Mouse (Mus musculus): ENCODE measurements around the gene Mmp13.
"Not testable (repeated sequence)": the region's sequence is repeated elsewhere in the genome, so short reads cannot be mapped to it uniquely, and the experiment has no call there.

Mmp13 gene

DNA sequence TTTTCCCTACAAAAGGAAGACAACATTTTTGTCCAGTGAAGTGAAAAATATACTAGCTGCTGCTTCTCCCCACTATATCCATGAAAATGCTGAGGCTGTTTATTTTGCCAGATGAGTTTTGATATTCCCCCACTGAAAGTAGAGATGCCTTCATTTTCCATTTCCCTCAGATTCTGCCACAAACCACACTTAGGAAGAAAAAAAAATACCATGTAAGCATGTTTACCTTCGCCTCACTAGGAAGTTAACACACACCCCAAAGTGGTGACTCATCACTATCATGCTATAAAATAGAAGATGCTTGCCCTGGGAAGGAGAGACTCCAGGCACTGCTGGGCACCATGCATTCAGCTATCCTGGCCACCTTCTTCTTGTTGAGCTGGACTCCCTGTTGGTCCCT is at the start of gene Mmp13:
Gene Mmp13 (plus strand): TSS at position 301 of the 400 bp plus-strand sequence.
- DNase-seq: no peak

DNA sequence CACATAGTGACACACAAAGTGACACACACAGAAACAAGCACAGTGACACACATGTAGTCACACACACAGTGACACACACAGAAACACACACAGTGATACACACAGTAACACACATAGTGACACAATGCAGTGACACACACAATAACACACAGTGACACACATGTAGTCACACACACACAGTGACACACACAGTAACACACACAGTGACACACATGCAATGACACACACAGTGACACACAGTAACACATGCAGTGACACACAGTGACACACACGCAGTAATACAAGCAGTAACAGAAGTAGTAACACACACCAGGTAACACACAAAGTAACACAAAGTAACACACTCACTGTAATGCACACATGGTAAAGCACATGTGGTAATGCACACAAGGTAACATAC is 33.7 kb upstream of the Mmp13 start:
- DNase-seq: no peak

DNA sequence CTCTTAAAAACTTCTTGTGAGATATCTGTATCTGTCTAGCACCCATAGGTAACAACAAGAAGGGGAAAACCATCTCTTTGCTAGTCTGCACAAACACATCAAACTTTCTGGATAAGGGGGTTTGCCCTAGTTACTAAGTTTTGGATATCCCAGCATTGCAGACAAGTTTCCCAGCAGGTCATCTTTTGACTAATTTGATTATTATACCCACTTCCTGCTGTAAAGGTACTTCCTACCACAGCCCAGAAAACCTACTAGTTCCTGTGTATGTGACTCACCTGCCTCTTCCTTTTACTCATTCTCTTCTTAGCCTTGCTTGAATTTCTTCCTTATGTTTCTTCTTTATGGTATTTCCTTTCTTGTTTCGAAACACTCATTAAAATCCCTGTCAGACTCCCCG is 32.3 kb upstream of the Mmp13 start:
- no peak for DNase-seq

DNA sequence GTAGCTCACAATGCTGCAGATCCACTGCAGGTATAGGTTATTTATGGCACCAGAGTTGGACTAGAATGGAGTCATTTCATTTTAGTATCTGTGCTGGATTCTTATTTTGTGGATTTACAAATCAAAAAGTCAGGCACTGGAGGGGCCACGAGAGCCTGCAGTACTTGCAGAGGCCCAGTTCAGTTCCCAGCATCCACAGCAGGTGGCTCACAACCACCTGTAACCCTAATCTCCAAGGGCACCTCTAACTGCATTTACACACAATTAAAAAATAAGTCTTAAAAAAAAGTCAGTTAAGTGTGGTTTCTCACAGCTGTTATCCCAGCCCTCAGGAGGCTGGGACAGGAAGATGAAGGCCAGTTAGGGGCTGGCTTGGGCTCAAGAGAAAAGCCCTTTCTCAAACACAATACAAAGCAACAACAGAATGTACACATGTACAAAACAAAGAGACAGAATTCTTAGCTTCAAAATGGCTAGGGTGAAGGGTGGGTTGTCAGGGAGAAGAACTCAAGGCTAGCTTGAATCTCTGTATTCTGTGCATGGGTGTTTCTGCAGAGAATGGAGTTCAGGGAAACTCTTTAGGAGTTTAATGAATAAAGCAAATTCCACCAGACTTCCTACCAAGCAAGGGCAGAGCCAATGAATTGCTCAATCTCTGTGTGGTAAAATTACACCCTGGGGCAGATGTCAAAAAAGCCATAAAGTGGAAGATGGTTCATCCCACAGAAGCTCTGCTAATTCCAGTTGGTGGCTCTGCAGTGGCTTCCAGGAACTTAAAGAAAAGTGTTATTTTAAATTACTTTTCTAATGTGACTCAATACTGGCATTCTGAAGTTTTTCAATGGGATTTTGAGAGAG is 19.3 kb upstream of the Mmp13 start:
- no peak for DNase-seq

DNA sequence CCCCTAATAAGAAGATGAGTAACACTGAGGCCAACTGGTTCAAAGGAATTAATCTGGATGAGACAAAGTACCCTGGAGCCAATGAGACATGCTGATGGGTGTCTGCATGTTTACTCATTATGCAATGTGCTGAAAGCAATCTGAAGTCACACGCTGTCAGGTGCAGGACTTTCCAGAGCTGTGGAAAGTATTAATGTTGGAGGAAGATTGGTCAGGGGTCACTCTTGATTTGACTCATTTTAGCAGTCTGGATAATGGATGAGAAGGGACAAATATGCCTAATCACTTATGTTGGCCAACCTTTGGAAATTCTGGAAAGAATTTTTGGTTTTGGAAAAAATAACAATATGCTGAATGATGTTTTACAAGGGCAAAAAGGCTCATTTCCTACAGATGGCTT is 10.6 kb upstream of the Mmp13 start:
- DNase-seq: no peak

DNA sequence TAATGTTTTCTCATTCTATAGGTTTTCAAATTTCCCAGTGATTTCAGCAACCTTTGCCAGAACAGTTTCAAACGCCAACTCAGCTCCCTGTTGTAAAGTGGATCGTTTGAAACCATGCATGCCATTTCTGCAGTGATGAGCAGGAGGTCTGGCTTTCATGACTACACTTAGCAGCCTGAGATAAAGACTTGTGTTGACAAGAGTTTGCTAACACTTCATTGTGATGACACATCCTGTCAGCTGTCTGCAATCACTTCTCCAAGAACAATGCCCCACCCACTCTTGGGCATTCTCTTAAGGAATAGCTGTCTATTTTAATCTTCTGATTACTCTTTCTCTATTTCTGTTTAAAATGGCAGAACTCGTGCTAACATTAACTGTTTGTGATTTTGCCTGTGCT is 2.2 kb upstream of the Mmp13 start:
- DNase-seq: no peak

DNA sequence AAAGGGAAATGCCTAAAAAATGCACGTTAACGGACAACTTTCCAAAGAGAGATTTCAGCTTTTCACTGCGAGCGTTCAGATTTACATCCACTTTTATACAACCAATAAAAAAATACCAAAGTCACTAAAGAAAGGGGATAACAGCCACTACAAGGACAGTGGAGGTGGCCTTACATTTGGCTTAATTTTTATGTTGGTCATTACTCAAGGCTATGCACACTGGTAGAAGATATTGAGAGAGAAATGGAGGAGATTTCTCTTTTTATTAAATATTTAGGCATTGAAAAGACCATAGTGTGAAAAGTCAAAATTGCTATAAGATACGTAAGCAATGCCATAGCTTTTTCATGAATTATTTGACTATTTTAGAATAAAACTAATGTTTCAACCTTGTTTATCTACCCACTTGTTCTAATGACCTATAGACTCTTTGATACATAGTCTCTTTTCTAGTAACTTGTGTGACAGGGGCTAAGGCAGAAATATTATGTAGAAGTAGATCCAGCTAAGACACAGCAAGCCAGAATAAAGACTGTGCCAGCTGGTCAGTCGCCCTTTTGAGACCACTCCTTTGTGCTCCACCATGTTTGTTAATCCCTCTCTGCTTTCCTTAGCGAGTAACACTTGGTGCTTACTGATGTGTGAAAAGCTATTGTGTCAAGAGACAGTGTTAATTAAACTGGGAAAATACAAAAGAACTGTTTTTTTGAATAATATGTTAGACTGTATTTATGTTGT is 10.4 kb downstream of the Mmp13 start:
- DNase-seq: no peak

DNA sequence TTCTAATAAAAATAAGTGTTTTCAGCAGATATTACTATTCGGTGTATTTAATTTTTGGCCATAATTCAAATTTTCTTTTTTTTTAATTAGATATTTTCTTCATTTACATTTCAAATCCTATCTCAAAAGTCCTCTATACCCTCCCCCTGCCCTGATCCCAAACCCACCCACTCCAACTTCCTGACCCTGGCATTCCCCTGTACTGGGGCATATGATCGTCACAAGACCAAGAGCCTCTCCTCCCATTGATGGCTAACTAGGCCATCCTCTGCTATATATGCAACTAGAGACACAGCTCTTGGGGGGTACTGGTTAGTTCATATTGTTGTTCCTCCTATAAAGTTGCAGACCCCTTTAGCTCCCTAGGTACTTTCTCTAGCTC is 11.0 kb downstream of the Mmp13 start:
- not testable (repeated sequence) for DNase-seq

DNA sequence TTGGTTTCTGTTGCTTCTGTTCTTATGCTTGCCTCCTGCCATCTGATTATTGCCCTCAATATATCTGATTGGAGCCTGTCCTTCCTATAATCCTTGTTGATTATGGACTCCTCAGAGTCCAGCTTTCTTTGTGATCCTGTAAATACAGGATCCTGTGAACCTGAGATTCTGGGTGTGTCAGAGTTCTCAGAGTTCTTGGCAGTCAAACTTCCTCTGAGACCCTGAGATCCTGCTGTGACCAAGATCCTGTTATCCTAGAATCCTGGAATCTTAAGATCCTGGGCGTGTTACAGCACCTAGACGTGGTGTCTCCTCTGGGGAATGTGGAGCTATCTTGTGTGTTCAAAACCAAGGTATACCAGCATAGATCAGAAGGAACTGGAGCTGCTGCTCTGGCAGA is 17.2 kb downstream of the Mmp13 start:
- no peak for DNase-seq

DNA sequence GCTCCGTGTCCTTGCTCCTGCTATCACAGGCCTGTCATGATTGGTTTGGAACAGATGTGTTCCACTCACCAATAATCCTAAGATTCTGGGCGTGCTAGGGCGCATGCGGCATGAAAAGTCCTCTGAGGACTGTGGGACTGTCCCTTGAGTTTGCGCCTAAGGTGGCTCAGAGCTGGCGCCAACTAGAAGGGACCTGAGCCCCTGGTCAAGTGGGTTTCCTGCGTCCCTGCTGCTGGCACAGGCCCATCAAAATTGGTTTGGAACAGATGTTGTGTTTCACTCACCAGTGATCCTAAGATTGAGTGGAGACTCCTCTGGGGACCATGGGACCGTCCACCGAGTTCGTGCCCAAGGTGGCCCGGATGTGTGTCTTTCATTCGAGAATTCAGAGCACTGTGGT is 17.6 kb downstream of the Mmp13 start:
- DNase-seq: no peak

DNA sequence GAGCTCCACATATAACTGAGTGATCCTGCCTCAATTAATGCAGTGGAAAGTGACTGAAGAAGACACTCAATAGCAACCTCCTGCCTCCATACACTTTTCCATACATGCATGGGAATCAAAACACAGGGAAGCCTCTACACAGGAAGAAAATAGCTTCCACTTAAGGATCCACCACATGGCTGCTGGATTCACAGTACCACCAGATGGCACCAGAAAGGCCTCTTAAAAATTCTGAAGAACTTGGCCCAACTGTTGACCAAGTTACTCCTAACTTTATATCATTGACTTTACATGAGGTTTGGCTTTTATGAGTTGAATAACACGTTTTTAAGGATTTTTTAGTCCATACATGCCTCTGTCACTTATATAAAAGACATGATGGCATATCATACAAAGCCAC is 19.8 kb downstream of the Mmp13 start:
- DNase-seq: no peak

DNA sequence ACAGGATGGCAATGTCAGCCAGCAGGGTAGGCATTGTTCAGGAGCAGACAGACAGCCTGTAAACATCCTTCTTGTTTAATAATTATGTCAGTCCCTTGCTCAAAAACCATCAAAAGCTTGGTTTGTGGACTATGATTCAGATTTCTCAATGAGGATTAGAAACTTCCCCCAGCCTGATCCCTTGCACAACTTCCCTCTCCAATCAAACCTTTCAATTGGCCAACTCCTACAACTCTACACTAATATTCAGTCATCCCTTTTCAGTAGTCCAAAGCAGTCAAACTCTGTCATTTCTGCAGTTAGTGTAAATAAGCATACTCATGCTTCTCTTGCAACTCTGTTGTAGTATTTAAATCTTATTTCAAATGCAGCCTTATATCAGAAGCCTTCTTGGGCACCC is 59.5 kb downstream of the Mmp13 start:
- no peak for DNase-seq
